Comparison of ENCODE assay signal across 7 mouse cellular contexts in genomic region chr4:139381452-139381845, GRCm38 (mm10). TPM values are rescaled to one million over a fixed set of nuclear protein-coding genes. Genes with fewer than 3 reads are reported as not detected.
DNase-seq lines count a peak whose midpoint lies in the region; ATAC-seq and TF ChIP-seq lines count a peak whose summit lies in the region.

No protein-coding gene starts in this region.

- no peak for DNase-seq in lung, adult 18-20 months
- DNase-seq in limb, embryonic 14.5 days (ENCODE audit: low spot score) = no peak
- DNase-seq in cerebellum, adult 18-20 months = no peak
- DNase-seq in kidney, postnatal 14 days = no peak

- TF ChIP-seq POLR2A in embryonic fibroblast, embryonic 13.5 days (IDR thresholded peaks at IDR 0.05; ENCODE audit: low read depth, low read length) = no peak
- TF ChIP-seq POLR2A in limb, embryonic 14.5 days (IDR thresholded peaks at IDR 0.05; ENCODE audit: borderline replicate concordance, extremely low read depth, insufficient read depth, insufficient read length) = no peak

- peak overlapping the region; percentile 79 for H3K9ac ChIP-seq in lung, embryonic 16.5 days (ENCODE audit: low read length)
- H3K9ac ChIP-seq in limb, embryonic 14.5 days (ENCODE audit: low read depth, low read length, severe bottlenecking) = peak overlapping the region; percentile 86
- peak overlapping the region; percentile 92 for H3K9ac ChIP-seq in stomach, embryonic 16.5 days (ENCODE audit: low read length)

- H3K27ac ChIP-seq in lung, embryonic 16.5 days (ENCODE audit: low read length) = no peak overlapping the region
- H3K27ac ChIP-seq in embryonic fibroblast, embryonic 13.5 days (ENCODE audit: insufficient read depth, low read length) = no peak overlapping the region
- no peak overlapping the region for H3K27ac ChIP-seq in limb, embryonic 14.5 days (replicated peaks; ENCODE audit: low read depth, low read length)
- no peak overlapping the region for H3K27ac ChIP-seq in stomach, embryonic 16.5 days (ENCODE audit: low read length)

- no peaks in the 10 kb centered on the region for H3K9me3 ChIP-seq in lung, embryonic 16.5 days (ENCODE audit: control insufficient read depth, low read length)
- H3K9me3 ChIP-seq in limb, embryonic 14.5 days (ENCODE audit: control insufficient read depth, low read length) = no peaks in the 10 kb centered on the region
- no peaks in the 10 kb centered on the region for H3K9me3 ChIP-seq in stomach, embryonic 16.5 days (replicated peaks; ENCODE audit: control insufficient read depth, low read length)

- H3K4me3 ChIP-seq in lung, embryonic 16.5 days (ENCODE audit: low read length) = peak overlapping the region; percentile 76
- peak overlapping the region; percentile 98 for H3K4me3 ChIP-seq in embryonic fibroblast, embryonic 13.5 days (ENCODE audit: insufficient read depth, low read length)
- peak overlapping the region; percentile 90 for H3K4me3 ChIP-seq in limb, embryonic 14.5 days (replicated peaks; ENCODE audit: low read length)
- peak overlapping the region; percentile 88 for H3K4me3 ChIP-seq in stomach, embryonic 16.5 days (replicated peaks; ENCODE audit: low read length)

- ATAC-seq in lung, embryonic 16.5 days (ENCODE audit: low read depth) = no peak
- ATAC-seq in limb, embryonic 14.5 days (ENCODE audit: low FRiP score, low read depth) = no peak
- ATAC-seq in stomach, embryonic 16.5 days (ENCODE audit: insufficient read depth, low FRiP score) = no peak

- no peaks in the 10 kb centered on the region for H3K27me3 ChIP-seq in lung, embryonic 16.5 days (ENCODE audit: control insufficient read depth, insufficient read depth, low read depth, low read length)
- no peaks in the 10 kb centered on the region for H3K27me3 ChIP-seq in limb, embryonic 14.5 days (ENCODE audit: control insufficient read depth, insufficient read depth, low read length)
- H3K27me3 ChIP-seq in stomach, embryonic 16.5 days (ENCODE audit: control insufficient read depth, insufficient read depth, low read length) = no peaks in the 10 kb centered on the region

- TF ChIP-seq CTCF in embryonic fibroblast, embryonic 13.5 days (IDR thresholded peaks at IDR 0.05; ENCODE audit: borderline replicate concordance, insufficient read depth, low read length) = no peak

- peaks cover 4% of the 10 kb centered on the region; the same call in 1 of the 2 replicates for H3K36me3 ChIP-seq in lung, embryonic 16.5 days (ENCODE audit: control insufficient read depth, insufficient read depth, low read length)
- peaks cover 12% of the 10 kb centered on the region; the same call in 1 of the 2 replicates for H3K36me3 ChIP-seq in limb, embryonic 14.5 days (ENCODE audit: control insufficient read depth, insufficient read depth, low read length)
- no peaks in the 10 kb centered on the region for H3K36me3 ChIP-seq in stomach, embryonic 16.5 days (ENCODE audit: control insufficient read depth, insufficient read depth, low read length)

- WGBS in lung, embryonic 16.5 days = 34% methylated on average over 4 of the region's 4 CpGs
- WGBS in limb, embryonic 14.5 days = 46% methylated on average over 4 of the region's 4 CpGs
- WGBS in stomach, embryonic 16.5 days = 32% methylated on average over 4 of the region's 4 CpGs

- H3K4me2 ChIP-seq in lung, embryonic 16.5 days (ENCODE audit: low read depth, low read length) = peak overlapping the region; percentile 90
- peak overlapping the region; percentile 86 for H3K4me2 ChIP-seq in limb, embryonic 14.5 days (replicated peaks; ENCODE audit: low read depth, low read length, severe bottlenecking)
- H3K4me2 ChIP-seq in stomach, embryonic 16.5 days (ENCODE audit: low read depth, low read length) = peak overlapping the region; percentile 87

- H3K4me1 ChIP-seq in lung, embryonic 16.5 days (replicated peaks; ENCODE audit: control insufficient read depth, insufficient read depth, low read length) = peaks cover 27% of the 10 kb centered on the region
- peaks cover 8% of the 10 kb centered on the region for H3K4me1 ChIP-seq in embryonic fibroblast, embryonic 13.5 days (ENCODE audit: control insufficient read depth, insufficient read depth, low read length)
- peaks cover 10% of the 10 kb centered on the region for H3K4me1 ChIP-seq in limb, embryonic 14.5 days (ENCODE audit: control insufficient read depth, insufficient read depth, low read length)
- H3K4me1 ChIP-seq in stomach, embryonic 16.5 days (ENCODE audit: control insufficient read depth, insufficient read depth, low read length) = peaks cover 26% of the 10 kb centered on the region

RNA-seq across cellular contexts. Expression of gene Ubr4, which starts 29.0 kb away (rescaled TPM):
- polyA plus RNA-seq in lung, embryonic 16.5 days (2015; fragmentation: Nextera tagmentation; extraction: Ambion mirVana) = 57.7 and 59.4 TPM in 2 replicates
- 107 TPM in 2 replicates for polyA plus RNA-seq in embryonic fibroblast, embryonic 13.5 days (2011; ENCODE audit: insufficient read length, low read depth, missing spikeins)
- 159 and 188 TPM in 2 replicates for polyA plus RNA-seq in limb, embryonic 14.5 days (2012; rRNA removed)
- 86.6 and 89.3 TPM in 2 replicates for polyA plus RNA-seq in limb, embryonic 14.5 days (2014; fragmentation: Nextera tagmentation; extraction: Ambion mirVana)
- 56.9 and 59.9 TPM in 2 replicates for polyA plus RNA-seq in stomach, embryonic 16.5 days (2015; fragmentation: Nextera tagmentation; extraction: Ambion mirVana)

RNA-seq across cellular contexts. Expression of gene Emc1, which starts 29.1 kb away (rescaled TPM):
- polyA plus RNA-seq in lung, embryonic 16.5 days (2015; fragmentation: Nextera tagmentation; extraction: Ambion mirVana) = 32.9 and 33.5 TPM in 2 replicates
- 35.4 and 38.5 TPM in 2 replicates for polyA plus RNA-seq in embryonic fibroblast, embryonic 13.5 days (2011; ENCODE audit: insufficient read length, low read depth, missing spikeins)
- 33.7 and 40.5 TPM in 2 replicates for polyA plus RNA-seq in limb, embryonic 14.5 days (2012; rRNA removed)
- polyA plus RNA-seq in limb, embryonic 14.5 days (2014; fragmentation: Nextera tagmentation; extraction: Ambion mirVana) = 12.6 and 13.4 TPM in 2 replicates
- 24.8 and 25.5 TPM in 2 replicates for polyA plus RNA-seq in stomach, embryonic 16.5 days (2015; fragmentation: Nextera tagmentation; extraction: Ambion mirVana)

RNA-seq across cellular contexts. Expression of gene Mrto4, which starts 29.1 kb away (rescaled TPM):
- polyA plus RNA-seq in lung, embryonic 16.5 days (2015; fragmentation: Nextera tagmentation; extraction: Ambion mirVana) = 89.6 and 89.8 TPM in 2 replicates
- 50.6 and 69.7 TPM in 2 replicates for polyA plus RNA-seq in embryonic fibroblast, embryonic 13.5 days (2011; ENCODE audit: insufficient read length, low read depth, missing spikeins)
- polyA plus RNA-seq in limb, embryonic 14.5 days (2012; rRNA removed) = 59.0 and 66.7 TPM in 2 replicates
- 92.1 and 106 TPM in 2 replicates for polyA plus RNA-seq in limb, embryonic 14.5 days (2014; fragmentation: Nextera tagmentation; extraction: Ambion mirVana)
- 81.4 and 87.1 TPM in 2 replicates for polyA plus RNA-seq in stomach, embryonic 16.5 days (2015; fragmentation: Nextera tagmentation; extraction: Ambion mirVana)
